Mouse (Mus musculus): ENCODE measurements around the gene Arfgef2.

GRCm38 (mm10) chr2:166803298-166803697 is 2.1 kb upstream of the Arfgef2 start:
- TF ChIP-seq CTCF (IDR thresholded peaks at IDR 0.05; ENCODE audit: borderline replicate concordance, insufficient read depth, low read depth, low read length) (no peak), POLR2A (IDR thresholded peaks at IDR 0.05; ENCODE audit: borderline replicate concordance, insufficient read depth, low read length) (no peak)
